Mouse (Mus musculus) cerebellum, adult 9-10 months (tissue): ENCODE data around the gene Hp1bp3.

Experiments used
- DNase-seq: peaks from one replicate; pipeline ENCODE4 v3.0.0; 2022

The Hp1bp3 gene

DNA sequence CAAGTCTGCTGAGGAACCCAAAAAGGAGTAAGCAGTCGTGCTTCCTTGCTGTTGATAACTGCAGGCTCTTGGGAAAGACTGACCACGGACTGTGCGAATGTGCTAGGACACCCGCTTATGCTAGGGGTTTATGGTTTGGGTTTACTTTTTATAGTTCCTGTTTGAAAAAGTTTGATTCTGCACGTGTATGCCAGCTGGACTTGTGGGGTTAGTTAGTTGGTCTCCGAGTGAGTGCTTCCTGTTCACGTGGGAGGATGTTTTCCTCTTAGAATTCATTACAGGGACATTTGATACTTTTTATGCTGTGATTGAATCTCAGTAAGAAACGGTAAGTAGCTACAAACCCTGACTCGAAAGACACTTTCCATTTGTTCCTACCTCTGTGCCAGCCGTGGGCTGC lies 7.5 kb downstream of the Hp1bp3 start:
- DNase-seq, result no peak

DNA sequence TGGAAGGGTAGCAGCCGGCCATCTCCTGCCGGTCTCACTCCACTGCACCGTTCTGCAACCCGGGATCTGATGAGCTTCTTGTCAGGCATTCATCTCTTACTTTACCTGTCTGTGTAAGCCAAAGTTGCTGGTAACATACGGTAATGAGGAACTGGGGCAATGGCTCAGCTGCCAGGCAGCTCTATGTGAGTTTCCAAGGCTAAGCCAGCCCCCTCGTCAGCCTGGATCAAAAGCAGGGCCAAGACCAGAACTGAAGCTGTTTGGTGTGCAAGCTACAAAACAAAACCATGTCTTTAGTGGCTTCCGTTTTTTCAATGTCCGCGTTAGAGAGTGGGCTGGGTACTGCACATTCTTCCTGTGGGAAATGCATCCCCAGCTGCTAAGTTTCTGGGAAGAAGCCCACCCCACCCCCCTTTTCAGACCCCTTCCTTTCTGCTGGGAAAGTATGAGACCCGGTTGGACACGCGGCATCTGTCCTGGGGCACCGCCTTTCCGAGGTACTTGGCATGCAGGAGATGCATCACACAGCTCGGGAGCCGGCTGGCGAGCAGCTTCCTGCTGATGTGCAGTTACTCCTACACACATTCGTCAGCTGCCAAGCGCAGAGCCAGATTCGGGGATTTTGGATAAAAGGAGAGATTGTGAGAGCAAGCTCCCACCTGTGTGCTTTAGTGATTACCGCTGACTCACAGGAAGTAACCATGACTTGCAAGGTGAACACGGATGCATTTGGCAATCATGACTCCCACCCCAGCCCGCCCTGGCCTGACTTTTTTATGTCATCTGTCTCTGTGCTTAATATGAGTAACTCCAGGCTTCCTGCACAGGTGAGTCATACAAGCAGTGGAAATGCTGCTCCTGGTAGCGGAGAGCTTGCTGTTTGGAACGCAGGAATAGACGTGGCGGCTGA lies 30.9 kb downstream of the Hp1bp3 start:
- no peak for DNase-seq

DNA sequence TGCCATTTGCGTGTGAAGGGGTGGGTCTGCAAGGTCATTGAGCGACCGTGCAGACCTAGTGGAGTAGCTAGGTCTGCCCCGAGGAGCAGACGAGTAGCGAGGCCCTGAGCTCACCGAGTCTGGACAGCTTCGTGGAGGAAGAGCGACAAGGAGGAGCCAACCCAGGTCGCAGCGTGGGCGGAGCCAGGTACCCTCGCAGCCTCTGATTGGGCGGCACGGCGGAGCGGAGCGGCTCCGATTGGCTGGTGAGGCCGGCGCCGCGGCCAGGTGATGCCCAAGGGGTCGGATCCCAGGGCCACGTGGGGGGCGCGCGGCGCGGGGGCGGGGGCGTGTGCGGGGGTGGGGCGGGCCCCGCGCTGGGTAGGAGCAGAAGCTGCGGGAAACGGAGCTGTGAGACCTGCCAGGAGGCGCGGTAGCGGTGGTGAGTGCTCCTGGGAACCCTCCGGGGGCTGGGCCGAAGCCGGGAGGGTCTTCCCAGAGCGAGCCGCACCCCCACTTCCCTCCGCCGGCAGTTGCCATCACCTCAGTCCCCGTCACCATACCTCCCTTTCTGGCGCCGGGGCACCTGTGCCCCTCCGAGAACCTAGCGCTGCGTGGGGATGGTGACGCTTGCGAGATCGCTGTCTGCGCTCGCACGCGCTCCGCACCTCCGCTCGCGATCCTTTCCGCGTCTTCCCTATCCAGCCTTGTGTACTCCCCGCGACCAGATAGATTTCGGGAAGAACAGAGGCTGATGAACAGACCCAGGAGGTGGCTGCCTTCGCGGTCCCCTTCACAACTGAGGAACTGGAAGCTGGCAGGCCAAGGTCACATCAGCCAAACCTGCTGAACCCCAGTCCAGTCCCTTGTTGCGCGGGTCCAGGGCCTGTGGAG lies 34.2 kb downstream of the Hp1bp3 start, which contains the start of the genes Sh2d5 and Kif17:
TSS of gene Sh2d5 (plus strand) at position 316 of the 873 bp plus-strand sequence.
TSS of gene Kif17 (plus strand) at position 348 of the 873 bp plus-strand sequence.
- DNase-seq, result peak; percentile 94

DNA sequence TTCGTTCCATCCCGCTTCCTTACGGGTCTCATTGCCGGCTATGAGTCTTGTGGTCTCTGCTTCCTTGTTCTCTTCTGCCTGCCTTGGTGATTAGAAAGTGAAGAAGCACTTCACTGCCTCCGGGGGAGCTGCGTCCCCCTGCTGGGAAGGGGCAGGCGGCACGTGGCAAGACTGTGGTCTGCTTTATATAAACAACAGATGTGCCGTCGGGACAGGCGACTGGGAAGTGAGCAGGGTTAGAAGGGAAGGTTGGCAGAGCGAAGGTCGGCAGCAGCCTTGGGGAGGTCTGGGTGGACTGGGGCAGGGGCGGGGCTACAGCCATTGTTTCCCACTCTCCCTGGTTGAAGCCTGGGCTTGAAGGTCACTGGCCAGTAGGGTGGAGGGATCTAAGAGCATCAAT lies 35.7 kb downstream of the Hp1bp3 start:
- no peak for DNase-seq

DNA sequence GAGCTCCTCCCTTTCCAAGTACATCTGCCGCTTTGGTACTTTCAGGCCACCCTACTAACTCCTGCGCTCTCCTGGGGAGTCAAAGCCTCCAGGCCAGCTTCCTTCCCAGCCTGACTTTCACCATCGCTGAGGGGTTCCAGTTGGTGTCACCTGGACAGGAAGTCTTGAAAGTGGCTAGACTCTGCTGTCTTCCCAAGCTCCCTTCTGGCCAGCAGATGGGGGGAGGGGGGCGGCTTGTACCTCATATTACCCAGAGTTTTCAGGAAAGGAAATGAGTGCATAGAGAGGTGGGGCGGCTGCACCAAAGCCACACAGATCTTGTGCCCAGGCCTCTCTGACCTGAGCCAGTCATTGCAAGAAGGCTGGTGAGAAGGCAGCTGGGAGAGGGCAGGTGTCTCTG lies 36.1 kb downstream of the Hp1bp3 start:
- DNase-seq, result no peak

GRCm38 (mm10) chr4:138257116-138257687 lies 41.1 kb downstream of the Hp1bp3 start:
- no peak for DNase-seq

GRCm38 (mm10) chr4:138258663-138259062 lies 42.6 kb downstream of the Hp1bp3 start:
- DNase-seq, result no peak

- DNase-seq, result no peak
Measured at GRCm38 (mm10) chr4:138259482-138259881, 43.4 kb downstream of the Hp1bp3 start.

DNA sequence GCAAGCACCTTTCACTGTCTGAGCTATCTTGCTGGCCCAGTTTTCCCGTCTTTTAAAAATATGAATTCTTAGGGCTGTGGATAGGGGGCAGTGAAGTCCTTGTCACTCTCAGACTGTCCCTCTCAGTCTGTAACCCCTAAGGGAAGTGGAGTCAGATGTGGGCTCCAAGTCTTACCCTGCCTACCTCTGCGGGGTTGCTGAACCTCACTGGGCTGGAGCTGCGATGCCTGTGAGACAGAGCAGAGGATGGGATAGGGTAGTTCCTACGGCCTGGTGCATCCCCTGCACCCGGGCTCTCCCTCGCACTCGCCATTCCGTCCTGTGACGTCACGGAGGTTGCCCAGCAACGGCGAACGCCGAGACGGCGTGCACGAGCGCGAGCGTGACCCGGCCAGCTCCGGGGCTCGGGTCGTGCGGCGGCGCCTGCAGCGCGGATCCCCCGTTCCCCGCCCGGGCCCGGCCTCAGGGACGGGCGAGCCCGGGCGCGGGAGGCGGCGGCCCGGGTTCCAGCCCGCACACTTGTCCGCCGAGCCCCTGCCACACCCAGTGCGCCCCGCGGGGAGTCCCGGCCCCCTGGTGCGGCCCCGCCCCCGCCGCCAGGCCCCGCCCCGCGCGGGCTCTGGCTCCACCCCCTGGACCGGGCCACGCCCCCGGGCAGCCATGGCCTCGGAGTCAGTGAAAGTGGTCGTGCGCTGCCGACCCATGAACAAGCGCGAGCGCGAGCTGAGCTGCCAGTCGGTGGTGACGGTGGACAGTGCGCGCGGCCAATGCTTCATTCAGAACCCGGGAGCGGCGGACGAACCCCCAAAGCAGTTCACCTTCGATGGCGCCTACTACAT lies 46.0 kb downstream of the Hp1bp3 start:
- DNase-seq, result peak; percentile 79

GRCm38 (mm10) chr4:138267869-138268268 lies 51.8 kb downstream of the Hp1bp3 start:
- DNase-seq, result no peak

DNA sequence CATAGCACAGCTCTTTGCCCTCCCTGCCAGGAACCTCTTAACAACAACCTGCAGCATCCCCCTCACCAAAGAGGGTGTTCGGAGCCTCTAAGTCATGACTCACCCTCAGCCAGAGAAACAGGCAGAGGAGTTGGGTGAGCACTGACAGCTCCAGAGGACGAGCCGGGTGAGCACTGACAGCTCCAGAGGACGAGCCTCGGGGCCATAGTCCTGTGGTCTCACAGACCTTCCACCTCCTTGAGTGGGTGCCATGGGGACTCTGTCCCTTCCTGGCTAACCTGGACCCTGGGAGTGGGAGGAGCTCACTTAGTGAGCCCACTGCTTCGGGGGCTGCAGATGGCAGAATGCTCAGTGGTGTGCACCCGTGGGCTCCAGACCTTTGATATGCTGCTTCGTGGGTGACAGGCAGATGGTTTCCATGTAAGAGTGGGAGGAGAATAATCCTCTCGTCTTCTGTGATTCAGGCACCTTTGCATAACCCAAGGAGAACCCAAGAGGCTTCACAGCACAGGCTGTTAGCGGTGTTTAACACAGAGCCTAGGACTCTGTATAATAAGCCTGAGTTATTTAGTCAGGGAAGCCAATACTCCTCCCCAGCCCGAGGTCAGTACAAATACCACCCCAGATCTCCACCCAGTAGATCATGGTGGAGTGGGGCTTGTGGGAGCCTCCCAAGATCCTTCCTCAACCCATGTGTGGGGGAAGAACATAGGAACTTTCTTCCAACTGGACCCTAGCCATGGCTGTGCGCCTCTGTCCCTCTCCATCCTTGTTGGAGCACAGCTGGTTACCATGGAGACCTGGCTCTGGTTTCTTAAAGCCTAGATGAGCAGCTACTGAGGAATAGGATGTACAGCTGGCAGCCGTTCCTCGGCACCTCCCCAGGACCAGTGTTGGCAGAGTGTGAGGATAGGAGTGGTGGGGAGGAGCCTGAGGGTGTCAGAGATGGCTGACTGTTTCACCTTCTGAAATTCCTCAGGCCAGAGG lies 56.2 kb downstream of the Hp1bp3 start:
- no peak for DNase-seq

GRCm38 (mm10) chr4:138278346-138278745 lies 62.2 kb downstream of the Hp1bp3 start:
- no peak for DNase-seq

GRCm38 (mm10) chr4:138282834-138283233 lies 66.7 kb downstream of the Hp1bp3 start:
- peak; percentile 77 for DNase-seq

- no peak for DNase-seq
Measured at GRCm38 (mm10) chr4:138286411-138286810, 70.3 kb downstream of the Hp1bp3 start.

DNA sequence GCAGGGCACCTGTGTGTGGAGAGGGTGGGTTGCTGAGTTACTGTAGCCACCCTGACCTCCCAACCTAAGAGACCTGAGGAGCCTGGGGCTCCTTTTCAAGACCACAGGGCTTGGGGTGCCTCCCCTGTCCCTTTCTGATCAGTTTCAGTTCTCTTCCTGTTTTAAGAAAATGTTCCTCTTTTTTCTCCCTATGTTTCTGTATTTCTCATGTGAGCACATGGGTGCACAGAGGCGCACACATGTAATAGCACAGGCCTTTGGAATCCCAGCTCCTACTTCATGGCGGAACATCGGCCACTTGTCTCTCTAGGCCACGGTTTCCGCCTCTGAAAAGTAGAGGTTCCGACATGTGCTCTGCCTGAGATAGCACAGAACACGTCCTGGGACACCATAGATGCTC lies 72.6 kb downstream of the Hp1bp3 start:
- no peak for DNase-seq

GRCm38 (mm10) chr4:138292028-138292427 lies 75.9 kb downstream of the Hp1bp3 start:
- no peak for DNase-seq

- no peak for DNase-seq
Measured at GRCm38 (mm10) chr4:138293261-138293948, 77.3 kb downstream of the Hp1bp3 start.

DNA sequence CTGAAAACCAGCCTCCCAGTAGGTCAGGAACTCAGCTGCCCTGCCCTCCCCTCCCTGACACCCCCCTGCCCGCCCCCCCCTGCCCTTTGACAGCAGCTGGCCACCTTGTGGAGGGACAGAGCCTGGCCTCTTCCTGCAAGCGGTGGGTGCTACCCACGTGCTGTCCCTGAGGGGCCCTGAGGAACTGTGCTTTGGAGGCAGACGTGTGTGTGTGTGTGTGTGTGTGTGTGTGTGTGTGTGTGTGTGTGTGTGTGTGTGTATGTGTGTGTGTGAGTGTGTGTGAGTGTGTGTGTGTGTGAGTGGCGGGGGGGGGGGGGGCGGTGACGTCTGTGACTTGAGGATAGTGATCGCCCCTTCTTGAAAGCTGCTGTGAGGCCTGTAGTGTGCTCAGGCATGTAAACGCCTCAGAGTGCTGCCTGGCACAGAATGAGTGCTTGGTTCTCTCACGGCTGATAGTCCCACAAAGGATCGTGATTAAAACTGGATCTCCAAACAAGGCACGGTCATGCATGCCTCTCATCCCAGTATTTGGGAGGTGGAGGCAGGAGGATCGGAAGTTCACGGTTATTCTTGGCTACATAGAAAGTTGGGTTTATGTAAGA lies 78.0 kb downstream of the Hp1bp3 start:
- DNase-seq, result no peak
